Mouse (Mus musculus): ENCODE measurements around the gene Gm7271. TPM values are rescaled to one million over a fixed set of nuclear protein-coding genes. Genes with fewer than 3 reads are reported as not detected.

Gm7271 gene
- polyA plus RNA-seq, 1 experiment from 2014 or later = 4.9 TPM

DNA sequence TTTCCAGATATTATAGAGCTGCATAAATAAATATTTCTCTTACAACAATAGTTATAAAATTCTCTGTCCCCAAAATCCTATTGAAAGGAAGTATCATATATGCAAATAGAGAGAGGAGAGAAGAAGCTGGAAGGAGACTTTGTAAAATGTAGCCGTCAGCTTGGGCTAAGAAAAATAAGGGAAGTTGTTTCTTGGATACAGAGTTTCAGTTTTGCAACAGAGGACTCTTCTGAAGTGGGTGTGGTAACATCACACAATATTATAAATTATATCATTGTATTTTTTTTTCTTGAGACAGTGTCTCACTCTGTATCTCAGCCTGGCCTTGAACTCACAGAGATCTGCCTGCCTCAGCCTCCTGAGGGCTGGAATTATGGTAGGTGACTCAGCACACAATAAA lies 38.6 kb downstream of the Gm7271 start:
- H3K4me3 ChIP-seq (ENCODE audit: low read depth, low read length) = no peak overlapping the region
- H3K4me1 ChIP-seq (ENCODE audit: control insufficient read depth, insufficient read depth, low read length) = no peaks in the 10 kb centered on the region
- no peak for ATAC-seq (replicated peaks; ENCODE audit: insufficient number of reproducible peaks, low FRiP score, low TSS enrichment, low read depth)
- 79% methylated on average over 1 of the region's 1 CpGs for WGBS
- no peak overlapping the region for H3K27ac ChIP-seq (replicated peaks; ENCODE audit: low read depth, low read length)
- H3K36me3 ChIP-seq (replicated peaks; ENCODE audit: control insufficient read depth, insufficient read depth, low read depth, low read length) = no peaks in the 10 kb centered on the region
- H3K27me3 ChIP-seq (ENCODE audit: control insufficient read depth, insufficient read depth, low read length) = no peaks in the 10 kb centered on the region
- DNase-seq (ENCODE audit: low spot score) = no peak
- no peaks in the 10 kb centered on the region for H3K9me3 ChIP-seq (replicated peaks; ENCODE audit: control insufficient read depth, low read length)
- no peak overlapping the region for H3K4me2 ChIP-seq (ENCODE audit: low read depth, low read length)
- no peak overlapping the region for H3K9ac ChIP-seq (replicated peaks; ENCODE audit: low read length)

DNA sequence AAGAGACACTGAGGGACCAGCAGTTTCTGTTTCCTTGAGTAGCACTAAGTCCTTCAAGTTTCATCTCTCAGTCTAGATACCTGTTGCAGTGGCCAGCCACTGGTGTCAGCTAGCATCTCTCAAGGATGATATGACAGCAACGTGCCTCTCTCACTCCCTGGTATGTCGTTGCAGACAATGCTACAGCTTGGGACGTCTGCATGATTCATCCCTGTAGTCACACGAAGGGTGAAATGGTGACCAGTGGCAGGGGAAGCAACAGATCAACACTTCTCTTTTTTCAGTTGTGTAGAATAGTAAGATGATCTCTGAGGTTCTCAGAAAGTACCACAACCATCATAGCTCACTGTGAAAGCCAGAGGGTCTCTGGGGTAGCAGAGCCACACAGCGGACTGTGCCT lies 40.8 kb downstream of the Gm7271 start:
- Histone ChIP-seq H3K27me3 (ENCODE audit: control insufficient read depth, insufficient read depth, low read length) (no peaks in the 10 kb centered on the region), H3K9me3 (replicated peaks; ENCODE audit: control insufficient read depth, low read length) (no peaks in the 10 kb centered on the region), H3K9ac (replicated peaks; ENCODE audit: low read length) (no peak overlapping the region), H3K27ac (replicated peaks; ENCODE audit: low read depth, low read length) (no peak overlapping the region), H3K4me2 (ENCODE audit: low read depth, low read length) (no peak overlapping the region), H3K4me3 (ENCODE audit: low read depth, low read length) (no peak overlapping the region), H3K36me3 (replicated peaks; ENCODE audit: control insufficient read depth, insufficient read depth, low read depth, low read length) (no peaks in the 10 kb centered on the region), H3K4me1 (ENCODE audit: control insufficient read depth, insufficient read depth, low read length) (no peaks in the 10 kb centered on the region)
- no peak for DNase-seq (ENCODE audit: low spot score)
- WGBS = 78% methylated on average over 5 of the region's 5 CpGs
- no peak for ATAC-seq (replicated peaks; ENCODE audit: insufficient number of reproducible peaks, low FRiP score, low TSS enrichment, low read depth)

DNA sequence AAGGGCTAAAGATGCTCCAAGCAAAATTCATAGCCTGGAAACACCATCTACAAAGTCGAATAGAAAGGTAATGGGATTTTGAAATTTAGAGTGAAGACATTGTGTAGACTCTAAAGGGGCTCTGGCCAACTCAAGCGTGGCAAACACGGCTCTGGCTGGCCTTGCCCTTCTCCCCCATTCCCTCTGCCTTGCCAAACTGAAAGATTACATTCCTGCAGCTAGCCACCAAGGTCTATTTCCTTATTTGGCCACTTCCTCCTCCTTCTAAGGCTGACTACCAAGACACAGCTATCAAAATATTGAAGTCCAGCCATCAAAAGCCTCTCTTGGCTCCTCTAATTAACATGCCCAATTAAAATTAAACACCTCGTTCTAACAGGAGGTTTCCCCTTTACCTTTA lies 41.2 kb downstream of the Gm7271 start:
- ATAC-seq (replicated peaks; ENCODE audit: insufficient number of reproducible peaks, low FRiP score, low TSS enrichment, low read depth) (no peak), DNase-seq (ENCODE audit: low spot score) (no peak)
- no peaks in the 10 kb centered on the region for H3K9me3 ChIP-seq (replicated peaks; ENCODE audit: control insufficient read depth, low read length)
- H3K4me3 ChIP-seq (ENCODE audit: low read depth, low read length) = no peak overlapping the region
- no peak overlapping the region for H3K9ac ChIP-seq (replicated peaks; ENCODE audit: low read length)
- no peak overlapping the region for H3K27ac ChIP-seq (replicated peaks; ENCODE audit: low read depth, low read length)
- no peak overlapping the region for H3K4me2 ChIP-seq (ENCODE audit: low read depth, low read length)
- WGBS = 65% methylated on average over 4 of the region's 4 CpGs
- no peaks in the 10 kb centered on the region for H3K27me3 ChIP-seq (ENCODE audit: control insufficient read depth, insufficient read depth, low read length)
- no peaks in the 10 kb centered on the region for H3K36me3 ChIP-seq (replicated peaks; ENCODE audit: control insufficient read depth, insufficient read depth, low read depth, low read length)
- H3K4me1 ChIP-seq (ENCODE audit: control insufficient read depth, insufficient read depth, low read length) = no peaks in the 10 kb centered on the region

DNA sequence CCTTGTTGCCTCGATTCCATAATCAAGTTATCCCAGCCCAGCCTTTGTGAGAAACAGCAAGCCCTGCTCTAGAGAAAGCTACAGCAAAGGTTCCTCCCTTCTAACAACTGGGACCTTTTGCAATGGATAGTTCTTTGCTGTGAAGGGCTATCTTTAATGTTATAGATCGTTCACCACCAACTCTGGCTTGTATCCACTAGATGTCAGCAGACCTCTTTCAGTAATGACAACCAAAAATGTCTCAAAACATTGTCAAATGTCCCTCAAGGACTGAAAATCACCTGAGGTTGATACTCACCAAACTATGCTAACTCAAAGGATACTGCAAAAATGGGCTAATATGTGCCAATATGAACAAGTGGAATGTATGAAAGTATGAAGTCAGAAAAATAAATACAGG lies 42.0 kb downstream of the Gm7271 start:
- Histone ChIP-seq H3K36me3 (replicated peaks; ENCODE audit: control insufficient read depth, insufficient read depth, low read depth, low read length) (no peaks in the 10 kb centered on the region), H3K9me3 (replicated peaks; ENCODE audit: control insufficient read depth, low read length) (no peaks in the 10 kb centered on the region), H3K9ac (replicated peaks; ENCODE audit: low read length) (no peak overlapping the region), H3K4me1 (ENCODE audit: control insufficient read depth, insufficient read depth, low read length) (no peaks in the 10 kb centered on the region), H3K4me3 (ENCODE audit: low read depth, low read length) (no peak overlapping the region), H3K27me3 (ENCODE audit: control insufficient read depth, insufficient read depth, low read length) (no peaks in the 10 kb centered on the region), H3K27ac (replicated peaks; ENCODE audit: low read depth, low read length) (no peak overlapping the region), H3K4me2 (ENCODE audit: low read depth, low read length) (no peak overlapping the region)
- WGBS = 53% methylated on average over 2 of the region's 2 CpGs
- no peak for ATAC-seq (replicated peaks; ENCODE audit: insufficient number of reproducible peaks, low FRiP score, low TSS enrichment, low read depth)
- no peak for DNase-seq (ENCODE audit: low spot score)

DNA sequence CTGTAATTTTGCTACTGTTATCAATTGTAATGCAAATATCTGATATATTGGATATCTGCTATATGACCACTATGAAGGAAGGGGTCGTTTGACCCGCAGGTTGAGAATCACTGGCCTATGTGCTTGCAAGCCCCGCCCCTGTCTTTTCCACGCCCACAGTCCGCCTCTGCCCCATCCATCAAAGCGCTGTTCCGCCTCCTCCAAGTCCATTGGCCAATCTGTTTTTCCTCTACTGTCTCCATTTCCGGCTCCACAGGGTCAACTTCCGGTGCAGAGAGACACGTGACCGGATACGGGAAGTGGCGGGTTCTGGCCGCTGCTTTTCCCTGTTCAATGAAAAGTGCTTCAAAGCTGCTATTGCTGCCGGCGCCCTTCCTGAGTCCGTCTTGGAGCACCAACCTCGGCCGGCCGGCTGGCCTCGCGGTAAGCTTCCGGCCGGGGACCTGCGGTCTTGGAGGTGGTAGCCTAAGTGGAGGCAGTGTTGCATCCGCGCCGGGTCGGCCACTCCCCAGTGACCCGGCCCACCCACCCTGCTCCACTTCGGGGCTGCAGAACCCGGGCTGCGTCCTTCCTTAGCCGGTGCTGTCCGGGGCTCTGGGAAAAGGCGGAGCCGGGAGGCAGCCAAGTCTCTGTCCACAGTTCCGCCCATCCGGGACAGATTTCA lies 45.3 kb downstream of the Gm7271 start, which contains the start of gene Exoc1:
Gene Exoc1 (plus strand): TSS at position 272 of the 664 bp plus-strand sequence.
- Histone ChIP-seq H3K4me3 (ENCODE audit: low read depth, low read length) (peak within 1 kb of the TSS; percentile 94), H3K36me3 (replicated peaks; ENCODE audit: control insufficient read depth, insufficient read depth, low read depth, low read length) (no peaks in the 10 kb centered on the region), H3K27me3 (ENCODE audit: control insufficient read depth, insufficient read depth, low read length) (no peaks in the 10 kb centered on the region), H3K9ac (replicated peaks; ENCODE audit: low read length) (peak within 1 kb of the TSS; percentile 77), H3K4me2 (ENCODE audit: low read depth, low read length) (peak within 1 kb of the TSS; percentile 72), H3K9me3 (replicated peaks; ENCODE audit: control insufficient read depth, low read length) (no peaks in the 10 kb centered on the region), H3K27ac (replicated peaks; ENCODE audit: low read depth, low read length) (0 out of 2 replicates have a peak within 1 kb of the TSS, but pooled peaks have one; percentile 72), H3K4me1 (ENCODE audit: control insufficient read depth, insufficient read depth, low read length) (no peaks in the 10 kb centered on the region)
- 0% methylated on average over 35 of the region's 39 CpGs for WGBS
- DNase-seq (ENCODE audit: low spot score) (peak; percentile 97), ATAC-seq (replicated peaks; ENCODE audit: insufficient number of reproducible peaks, low FRiP score, low TSS enrichment, low read depth) (peak; percentile 99)

DNA sequence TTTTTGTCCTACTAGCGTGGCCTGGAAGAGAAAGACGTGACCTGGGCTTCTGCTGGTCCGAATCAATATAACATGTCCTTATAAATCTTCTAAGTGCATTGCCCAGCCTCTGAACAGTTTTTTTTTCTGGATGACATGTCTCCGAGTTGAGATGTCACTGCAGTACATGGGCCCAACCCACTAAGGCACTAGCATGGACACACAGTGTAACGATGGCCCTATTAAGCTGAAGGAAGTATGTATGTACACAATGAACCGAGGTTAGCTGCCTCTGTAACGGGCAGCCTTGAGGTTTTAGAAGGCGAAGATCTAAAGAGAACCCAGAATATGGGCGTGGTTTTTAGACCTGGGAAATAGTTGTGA lies 45.8 kb downstream of the Gm7271 start:
- H3K36me3 ChIP-seq (replicated peaks; ENCODE audit: control insufficient read depth, insufficient read depth, low read depth, low read length) = no peaks in the 10 kb centered on the region
- H3K4me2 ChIP-seq (ENCODE audit: low read depth, low read length) = peak overlapping the region; percentile 72
- peak overlapping the region; percentile 77 for H3K9ac ChIP-seq (replicated peaks; ENCODE audit: low read length)
- H3K27me3 ChIP-seq (ENCODE audit: control insufficient read depth, insufficient read depth, low read length) = no peaks in the 10 kb centered on the region
- DNase-seq (ENCODE audit: low spot score) = no peak
- H3K9me3 ChIP-seq (replicated peaks; ENCODE audit: control insufficient read depth, low read length) = no peaks in the 10 kb centered on the region
- 11% methylated on average over 9 of the region's 9 CpGs for WGBS
- no peaks in the 10 kb centered on the region for H3K4me1 ChIP-seq (ENCODE audit: control insufficient read depth, insufficient read depth, low read length)
- ATAC-seq (replicated peaks; ENCODE audit: insufficient number of reproducible peaks, low FRiP score, low TSS enrichment, low read depth) = no peak
- 0 out of 2 replicates have a peak overlapping the region, but pooled peaks have one; percentile 72 for H3K27ac ChIP-seq (replicated peaks; ENCODE audit: low read depth, low read length)
- H3K4me3 ChIP-seq (ENCODE audit: low read depth, low read length) = peak overlapping the region; percentile 94

DNA sequence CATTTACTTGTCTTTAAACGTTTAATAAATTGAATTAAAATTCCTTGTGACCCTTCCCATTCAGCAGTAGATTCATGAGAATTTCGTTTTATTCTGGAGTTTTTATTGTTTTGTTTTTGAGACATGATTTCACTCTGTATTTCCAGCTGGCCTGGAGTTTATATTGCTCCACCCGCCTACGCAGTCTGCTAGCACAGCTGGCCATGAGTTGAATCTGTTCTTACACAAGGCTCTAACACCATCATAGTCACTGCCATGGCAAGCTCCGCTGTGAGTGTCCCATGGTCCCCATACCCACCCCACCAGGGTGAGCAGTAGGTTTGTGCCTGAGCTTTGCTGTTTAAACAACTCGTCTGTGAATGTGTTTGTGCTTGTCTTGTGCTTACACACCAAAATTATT lies 49.3 kb downstream of the Gm7271 start:
- Histone ChIP-seq H3K36me3 (replicated peaks; ENCODE audit: control insufficient read depth, insufficient read depth, low read depth, low read length) (no peaks in the 10 kb centered on the region), H3K4me3 (ENCODE audit: low read depth, low read length) (no peak overlapping the region), H3K4me1 (ENCODE audit: control insufficient read depth, insufficient read depth, low read length) (no peaks in the 10 kb centered on the region), H3K27me3 (ENCODE audit: control insufficient read depth, insufficient read depth, low read length) (no peaks in the 10 kb centered on the region), H3K27ac (replicated peaks; ENCODE audit: low read depth, low read length) (no peak overlapping the region), H3K9me3 (replicated peaks; ENCODE audit: control insufficient read depth, low read length) (no peaks in the 10 kb centered on the region), H3K4me2 (ENCODE audit: low read depth, low read length) (no peak overlapping the region), H3K9ac (replicated peaks; ENCODE audit: low read length) (no peak overlapping the region)
- ATAC-seq (replicated peaks; ENCODE audit: insufficient number of reproducible peaks, low FRiP score, low TSS enrichment, low read depth) = no peak
- DNase-seq (ENCODE audit: low spot score) = no peak
- 83% methylated on average over 6 of the region's 6 CpGs for WGBS

DNA sequence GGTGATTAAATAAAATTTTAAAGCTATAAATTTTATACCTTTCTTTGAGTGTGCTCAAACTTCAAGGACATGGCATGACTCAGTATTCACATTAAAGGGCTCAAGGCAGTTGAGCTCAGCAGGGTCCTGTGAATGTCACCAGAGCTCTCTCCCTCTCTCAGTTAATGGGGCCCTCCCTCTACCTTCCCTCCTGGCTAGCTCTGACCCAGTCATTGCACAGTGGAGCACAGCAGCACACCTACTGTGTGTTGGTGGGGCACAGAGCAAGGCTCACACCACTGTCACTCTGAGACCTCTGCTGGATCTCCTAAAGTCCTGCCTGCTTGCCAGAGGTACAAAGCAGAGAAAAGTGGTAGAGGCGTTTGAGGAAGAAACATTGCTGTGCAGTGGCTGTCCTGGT lies 52.4 kb downstream of the Gm7271 start:
- Histone ChIP-seq H3K27ac (replicated peaks; ENCODE audit: low read depth, low read length) (no peak overlapping the region), H3K9me3 (replicated peaks; ENCODE audit: control insufficient read depth, low read length) (no peaks in the 10 kb centered on the region), H3K4me3 (ENCODE audit: low read depth, low read length) (no peak overlapping the region), H3K36me3 (replicated peaks; ENCODE audit: control insufficient read depth, insufficient read depth, low read depth, low read length) (no peaks in the 10 kb centered on the region), H3K9ac (replicated peaks; ENCODE audit: low read length) (no peak overlapping the region), H3K4me1 (ENCODE audit: control insufficient read depth, insufficient read depth, low read length) (no peaks in the 10 kb centered on the region), H3K27me3 (ENCODE audit: control insufficient read depth, insufficient read depth, low read length) (no peaks in the 10 kb centered on the region), H3K4me2 (ENCODE audit: low read depth, low read length) (no peak overlapping the region)
- DNase-seq (ENCODE audit: low spot score) (no peak), ATAC-seq (replicated peaks; ENCODE audit: insufficient number of reproducible peaks, low FRiP score, low TSS enrichment, low read depth) (no peak)
- 83% methylated on average over 1 of the region's 1 CpGs for WGBS
